Mouse (Mus musculus) left cerebral cortex, adult 8-10 months (tissue): ENCODE results near the gene Ccdc88c. TPM values are rescaled to one million over a fixed set of nuclear protein-coding genes. Genes with fewer than 3 reads are reported as not detected.

Experiments used
- DNase-seq, 2 experiments: peaks; one replicate each; pipeline ENCODE4 v3.0.0; 2022; ENCODE audit warnings: low spot score in 2 of 2
- microRNA-seq, 2 experiments: library from miRNA; unstranded; fragments of <30 nt; microRNA quantifications; one replicate each; pipeline ENCODE4 v1.2.0; 2022
- total RNA-seq, 4 experiments: library from RNA; stranded (reverse); gene quantifications; 2 replicates each; pipeline ENCODE4 v1.2.4; 2022

The Ccdc88c gene
- total RNA-seq, 4 experiments from 2014 or later, result 28.9 to 31.3 (median 29.3) TPM

DNA sequence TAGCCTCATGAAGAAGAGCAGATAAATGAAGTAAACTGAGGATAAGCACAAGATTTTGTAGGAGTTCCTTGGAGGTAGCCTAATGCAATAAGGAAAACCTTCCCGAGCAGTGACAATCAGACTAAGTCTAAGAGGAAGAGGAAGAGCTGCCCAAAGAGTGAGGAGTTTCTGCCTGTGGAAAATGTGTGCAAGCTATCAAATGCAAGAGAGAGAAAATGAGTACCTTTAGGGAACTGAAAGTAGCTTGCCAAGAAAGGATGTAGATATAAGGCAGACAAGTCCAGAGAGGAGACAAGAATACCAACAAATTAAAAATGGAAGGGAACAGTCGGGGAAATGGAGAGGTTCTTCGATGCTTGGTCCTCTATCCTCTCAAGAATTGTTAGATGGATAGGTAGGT is 143.3 kb downstream of the Ccdc88c start:
- no peak for DNase-seq

DNA sequence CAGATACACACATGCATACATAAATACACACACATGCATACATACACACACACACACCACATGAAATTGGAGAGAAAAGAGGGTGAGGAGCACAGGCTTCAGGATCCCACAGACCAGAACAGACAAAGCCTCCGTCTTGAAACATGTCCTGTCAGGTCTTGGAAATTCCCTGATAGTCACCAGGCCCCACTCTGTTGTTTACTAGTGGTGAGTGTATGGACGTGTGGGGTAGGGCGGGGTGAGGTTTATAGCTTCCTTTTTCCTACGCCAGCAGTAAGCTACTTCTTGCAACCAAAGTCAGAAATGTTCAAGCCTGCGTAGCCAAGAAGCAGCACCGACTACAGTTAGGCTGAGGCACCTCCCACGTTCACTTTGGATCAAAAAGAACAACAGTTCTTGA is 145.7 kb downstream of the Ccdc88c start:
- no peak for DNase-seq

DNA sequence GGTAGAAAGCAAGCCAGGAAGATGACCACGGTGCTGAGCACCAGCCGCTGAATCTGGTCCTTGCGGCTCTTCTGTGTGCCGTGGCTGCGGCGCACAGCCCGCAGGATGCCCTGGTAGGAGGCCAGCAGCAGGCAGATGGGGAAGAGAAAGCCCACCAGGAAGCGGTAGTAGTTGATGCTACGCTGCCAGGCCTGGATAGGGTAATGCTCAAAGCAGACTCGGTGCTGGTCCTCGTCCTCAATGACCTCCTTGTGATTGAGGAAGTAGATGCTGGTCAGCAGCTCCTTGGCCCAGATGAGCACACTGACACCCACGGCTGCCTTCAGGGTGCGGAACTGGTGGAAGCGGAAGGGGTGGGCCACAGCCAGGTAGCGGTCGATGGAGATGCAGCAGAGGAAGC is 150.3 kb downstream of the Ccdc88c start:
- no peak for DNase-seq

DNA sequence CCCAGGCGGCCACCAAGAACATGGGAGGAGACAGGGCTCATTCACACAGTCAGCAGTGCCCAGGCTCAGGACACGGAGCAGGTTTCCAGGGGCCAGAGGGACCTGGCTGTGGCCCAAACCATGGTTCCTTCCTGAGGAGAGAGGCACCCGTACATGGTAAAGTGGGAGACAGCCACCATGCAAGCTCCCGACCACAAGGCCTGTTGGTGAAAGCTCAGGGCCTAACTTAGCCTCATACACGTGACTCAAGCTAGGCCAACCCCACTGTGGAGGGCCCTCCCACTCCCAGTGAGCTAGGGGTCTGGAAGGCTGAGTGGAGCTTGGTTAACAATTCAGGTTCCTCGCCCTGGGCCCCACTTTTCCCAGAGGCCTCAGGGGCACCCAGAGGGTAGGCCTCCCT is 150.9 kb downstream of the Ccdc88c start:
- no peak for DNase-seq

DNA sequence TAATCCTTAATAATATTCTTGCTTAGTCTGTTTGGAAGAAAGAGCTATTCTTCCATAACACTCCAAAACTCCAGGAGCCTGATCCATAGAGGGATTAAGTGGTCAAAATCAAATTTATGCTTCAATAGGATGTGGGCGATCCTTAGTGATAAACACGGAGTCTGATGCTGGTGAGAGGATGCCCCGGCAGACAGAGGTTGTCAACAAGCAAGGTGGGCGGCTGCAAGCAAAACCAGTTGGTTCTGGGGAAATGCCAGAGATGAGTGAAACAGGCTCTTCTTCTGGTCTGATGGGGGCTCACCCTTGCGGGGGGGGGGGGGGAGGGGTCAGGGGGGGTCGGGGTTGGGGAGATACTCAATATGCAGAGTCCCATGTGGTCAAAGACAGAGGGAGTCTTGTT is 152.9 kb downstream of the Ccdc88c start:
- no peak for DNase-seq

DNA sequence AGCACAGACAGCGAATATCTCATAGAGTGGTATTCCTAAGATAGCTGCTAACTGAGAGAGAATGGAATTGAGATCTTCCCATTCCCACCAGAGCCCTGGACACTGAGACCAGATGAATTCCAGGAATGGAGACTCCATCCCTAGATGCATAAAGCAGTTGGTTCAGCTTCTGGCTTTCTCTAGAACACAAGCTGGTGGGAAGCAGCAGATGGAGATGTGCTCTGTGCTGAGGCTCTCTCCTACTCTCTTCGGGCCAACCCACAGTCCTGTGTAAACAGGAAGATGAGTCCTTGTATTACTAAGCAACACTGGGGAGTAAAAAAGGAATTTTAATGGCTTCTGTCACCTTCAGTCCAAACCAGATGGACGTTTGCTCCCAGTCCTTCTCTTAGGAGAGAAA is 153.3 kb downstream of the Ccdc88c start:
- peak in 1 of 2 experiments; percentile 73 for DNase-seq

DNA sequence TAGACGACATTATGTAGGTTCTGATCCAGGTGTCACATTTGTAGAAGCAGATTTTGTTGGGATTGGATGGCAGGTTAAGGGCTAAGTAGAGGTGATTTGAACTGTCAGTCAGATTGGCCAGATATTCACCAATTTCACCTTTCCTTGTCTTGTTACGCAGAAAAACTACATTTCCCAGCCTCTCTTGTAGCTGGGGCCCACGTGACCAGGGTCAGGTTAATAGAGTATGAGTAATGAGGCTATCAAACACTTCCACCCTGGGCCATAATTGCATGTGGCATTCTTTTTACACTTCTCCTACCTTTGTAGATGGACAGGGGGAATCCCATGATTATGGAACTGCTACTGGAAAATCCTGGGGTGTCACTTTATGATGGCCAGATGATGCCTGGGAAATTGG is 155.2 kb downstream of the Ccdc88c start:
- no peak for DNase-seq

DNA sequence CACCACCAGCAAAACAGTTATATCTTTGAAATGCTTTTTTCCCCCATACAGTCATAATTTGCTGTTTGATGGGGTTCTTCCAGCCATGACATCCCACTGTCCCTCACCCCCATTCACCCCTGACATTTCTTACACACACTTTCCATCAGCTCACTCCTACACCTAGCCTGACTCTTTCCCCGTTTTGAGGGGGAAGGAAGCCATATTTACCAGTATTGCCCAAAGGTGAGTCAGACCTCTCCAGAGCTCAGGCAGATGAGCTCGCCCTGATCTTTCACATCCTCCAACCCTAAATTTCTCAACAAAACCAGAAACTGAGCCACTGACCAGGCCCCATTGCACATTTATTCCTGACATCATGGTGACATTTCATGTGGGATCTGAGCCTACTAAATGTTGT is 157.0 kb downstream of the Ccdc88c start:
- DNase-seq, result no peak

DNA sequence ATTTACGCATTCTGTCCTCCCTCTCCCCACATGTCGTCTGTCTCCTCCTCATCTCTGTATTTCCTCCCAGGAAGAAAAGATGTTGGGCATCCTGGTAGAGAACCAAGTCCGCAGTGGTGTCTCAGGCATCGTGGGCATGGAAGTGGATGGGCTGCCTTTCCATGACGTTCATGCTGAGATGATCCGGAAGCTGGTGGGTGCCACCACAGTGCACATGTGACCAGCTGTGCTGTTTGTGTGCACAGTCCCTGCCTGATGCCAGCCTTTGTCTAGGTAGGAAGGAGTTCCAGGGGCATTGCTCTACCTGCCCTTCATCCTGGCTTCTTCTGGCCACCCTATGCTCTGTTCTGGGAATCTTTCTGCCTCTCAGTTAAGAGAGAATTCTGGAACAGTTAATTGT is 157.6 kb downstream of the Ccdc88c start:
- no peak for DNase-seq

DNA sequence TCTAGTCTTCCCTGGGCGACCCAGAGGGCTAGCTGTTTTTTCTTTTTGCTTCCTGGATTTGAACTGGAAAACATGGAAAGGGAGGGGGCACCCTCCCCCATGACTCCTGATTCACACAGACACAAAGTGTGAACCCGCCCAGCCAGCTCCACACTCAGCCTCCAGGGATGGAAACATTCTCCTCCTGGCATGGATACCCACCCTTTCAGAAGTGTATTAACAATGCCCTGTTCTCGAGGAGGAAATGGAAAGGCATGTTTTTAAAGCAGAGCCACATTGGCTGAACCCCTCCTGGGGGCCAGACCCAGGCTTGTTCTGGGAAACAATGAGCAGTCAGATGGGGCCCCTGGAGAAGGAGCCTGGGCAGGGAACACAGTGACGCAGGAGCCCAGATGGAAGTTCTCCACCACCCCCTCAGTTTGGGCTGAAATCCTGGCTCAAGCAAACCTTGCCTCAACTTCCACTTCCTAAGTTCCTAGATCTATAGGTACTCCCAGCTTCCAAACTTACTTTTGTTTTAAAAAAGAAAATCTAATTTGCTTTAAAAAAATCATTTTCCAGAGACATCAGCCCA is 160.7 kb downstream of the Ccdc88c start:
- no peak for DNase-seq

DNA sequence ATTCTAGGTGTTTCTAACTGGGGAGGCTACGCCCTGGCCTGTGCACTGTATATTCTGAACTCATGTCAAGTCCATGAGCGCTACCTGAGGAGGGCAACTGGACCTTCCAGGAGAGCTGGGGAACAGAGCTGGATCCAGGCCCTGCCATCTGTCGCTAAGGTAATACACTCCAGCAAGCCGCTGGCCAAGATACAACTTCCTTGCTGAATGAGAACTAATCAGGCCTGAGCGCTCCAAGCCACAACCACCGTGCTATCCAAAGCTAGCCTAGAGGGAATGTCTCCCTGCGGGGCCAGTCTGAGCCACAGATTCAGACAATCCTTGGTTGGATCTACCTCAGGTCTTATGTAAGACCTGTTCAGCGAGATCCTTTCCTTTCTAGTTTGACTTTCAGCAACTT is 161.8 kb downstream of the Ccdc88c start:
- DNase-seq, result no peak

DNA sequence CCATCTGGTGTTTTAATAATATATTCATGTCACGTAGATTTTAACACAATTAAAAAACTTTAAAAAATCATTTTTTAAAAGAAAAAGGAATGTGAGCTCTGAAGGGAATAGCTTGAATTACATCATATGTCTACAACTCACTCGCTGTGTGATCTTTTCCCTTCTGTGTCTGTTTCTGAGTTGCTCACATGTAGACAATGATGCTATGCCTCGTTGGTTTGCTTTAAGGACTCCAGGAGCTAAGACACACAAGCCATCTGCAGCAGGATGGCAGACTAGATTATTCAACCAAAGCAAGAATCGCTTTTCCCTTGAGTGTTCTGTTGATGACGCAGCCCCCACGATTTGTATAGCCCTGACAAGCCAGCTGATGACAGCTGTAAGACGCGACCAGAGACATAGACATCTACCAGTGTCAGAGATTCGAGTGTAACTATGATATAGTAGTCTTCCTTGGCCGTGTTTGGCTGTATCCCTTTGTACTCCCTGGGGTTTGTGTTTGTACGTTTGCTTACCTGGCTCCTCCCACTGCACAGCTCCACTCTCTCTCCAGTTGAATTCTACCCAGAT is 163.3 kb downstream of the Ccdc88c start:
- DNase-seq, result no peak

DNA sequence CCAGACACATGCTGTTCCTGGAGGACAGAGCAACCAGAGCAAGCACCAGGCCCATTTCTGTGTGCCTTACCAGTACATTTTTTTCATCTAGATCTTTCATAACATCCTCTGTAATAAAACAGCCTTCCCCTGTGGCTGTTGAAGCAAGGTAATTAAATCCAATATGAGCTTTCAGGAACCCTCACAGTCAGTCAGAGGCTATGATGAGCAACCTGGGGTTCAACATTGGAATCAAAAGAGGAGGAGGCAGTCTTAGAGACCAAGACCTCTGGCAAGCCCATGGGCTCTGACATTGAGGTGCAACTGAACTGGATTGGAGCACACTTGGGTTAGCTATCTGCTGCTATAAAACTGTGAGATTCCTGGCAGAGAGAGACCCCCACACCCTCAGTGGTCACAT is 163.8 kb downstream of the Ccdc88c start:
- no peak for DNase-seq

DNA sequence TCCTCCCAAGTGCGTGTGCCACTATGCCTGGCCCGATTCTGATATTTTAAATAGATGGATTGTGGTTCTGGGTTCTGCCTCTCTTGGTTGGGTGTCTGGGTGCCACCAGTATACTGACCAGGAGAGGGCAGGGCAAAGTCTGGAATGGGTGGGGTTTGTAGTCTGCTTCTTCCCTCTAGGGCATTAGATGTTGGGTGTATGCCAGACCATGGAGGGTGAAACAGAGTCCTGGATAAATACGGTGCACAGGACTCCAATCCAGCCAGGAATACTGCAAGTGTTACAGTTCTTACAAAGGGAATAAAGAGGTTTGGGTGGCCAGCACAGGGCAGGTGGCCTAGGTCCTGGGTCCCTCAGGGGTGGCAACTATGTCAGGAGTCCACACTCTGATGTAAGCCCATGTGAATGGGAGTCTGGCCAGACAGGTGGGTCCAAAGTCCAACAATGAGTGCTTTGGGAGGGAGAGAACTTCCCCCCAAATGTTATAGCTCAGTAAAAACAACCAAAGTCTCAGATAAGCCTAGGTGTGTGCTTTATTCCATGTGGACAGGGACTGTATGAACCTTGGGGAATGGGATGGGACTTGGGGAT is 165.9 kb downstream of the Ccdc88c start:
- no peak for DNase-seq

DNA sequence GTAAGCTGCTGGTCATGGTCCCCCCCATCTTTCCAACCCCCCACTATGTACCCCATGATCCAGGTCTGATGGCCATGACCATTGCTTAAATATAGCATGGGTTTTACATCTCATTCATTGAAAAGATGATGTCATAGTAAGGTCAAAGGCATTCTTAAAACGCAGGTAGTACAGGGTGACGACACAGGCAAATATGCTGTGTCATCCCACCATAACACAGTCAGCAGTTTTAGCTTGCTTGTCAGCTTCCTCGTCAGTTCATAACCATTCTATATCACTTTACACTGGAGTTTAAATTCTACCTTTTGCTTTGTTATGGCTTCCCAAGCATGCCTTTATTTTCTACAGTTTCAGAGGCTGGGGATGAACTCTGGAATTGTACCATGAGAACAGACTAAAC is 166.6 kb downstream of the Ccdc88c start:
- no peak for DNase-seq

Small RNA genes within 50 kb of the gene (microRNA-seq; reads per million reads assigned to microRNA genes)
- 0 reads per million in 2 experiments for gene Mir1190

Other genes with a start within 250 kb of the Ccdc88c start
- 10 to 100 TPM; 10.5 to 14.1 (median 12.7) TPM for gene Dglucy, start 250.0 kb downstream of the Ccdc88c start, total RNA-seq
- gene Gpr68, start 120.9 kb downstream of the Ccdc88c start, total RNA-seq, result 10 to 100 TPM; 11.0 to 13.4 (median 12.4) TPM
- gene Ppp4r3a, start 54.6 kb upstream of the Ccdc88c start, total RNA-seq, result 10 to 100 TPM; 37.1 to 43.7 (median 41.6) TPM